Mouse (Mus musculus) 3134 (cell line): Measurements from ENCODE around the gene Inka2.

Experiments used
- DNase-seq: peaks from one replicate; pipeline ENCODE4 v3.0.0-alpha.2; 2011; ENCODE audit warnings: low spot score; ENCODE audit not compliant: insufficient read length; ENCODE audit errors: extremely low read depth

Gene Inka2

DNA sequence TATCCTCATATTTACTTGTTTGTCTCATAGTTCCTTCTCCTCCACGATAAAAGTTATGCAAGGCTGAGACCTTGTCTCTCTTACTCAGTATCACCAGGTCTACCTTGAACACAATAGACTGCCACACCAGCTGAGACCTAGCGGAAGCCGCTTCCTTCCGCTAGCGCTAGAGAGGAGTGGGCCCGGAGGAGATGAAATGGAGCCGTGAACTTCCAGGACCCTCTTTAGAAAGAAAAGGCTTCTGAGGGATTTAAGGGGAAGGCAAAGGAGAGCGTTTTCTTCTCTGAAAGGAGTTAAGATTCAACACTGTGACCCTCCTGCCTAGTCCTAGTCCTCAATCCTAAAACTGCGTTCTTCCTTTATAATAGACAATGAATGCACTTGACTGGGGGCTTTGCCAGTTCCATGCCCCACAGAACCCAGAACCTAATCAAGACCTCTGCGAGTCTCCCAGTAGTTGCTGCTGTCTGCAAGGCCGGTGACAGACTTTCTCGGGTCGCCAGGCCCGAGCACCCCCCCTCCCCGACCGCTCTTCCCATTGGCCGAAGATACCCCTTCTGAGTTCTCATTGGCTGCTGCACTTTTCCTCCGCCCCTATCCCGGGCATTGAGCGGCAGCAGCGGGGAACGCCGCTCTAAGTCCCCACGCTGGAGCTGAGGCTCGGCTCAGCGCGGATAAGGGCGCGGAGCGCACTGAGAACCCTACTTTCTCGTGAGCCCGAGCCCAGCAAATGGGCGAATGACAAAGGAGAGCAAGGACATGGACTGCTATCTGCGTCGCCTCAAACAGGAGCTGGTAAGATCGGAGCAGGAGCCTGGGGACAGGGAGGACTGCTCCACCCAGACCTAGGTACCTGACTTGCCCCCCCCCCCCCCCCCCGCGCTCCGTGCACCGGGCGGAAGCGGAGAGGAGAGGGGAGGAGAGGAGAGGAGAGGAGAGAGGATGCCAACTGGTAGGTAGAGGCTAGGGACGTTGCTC is at the start of gene Inka2:
Gene Inka2 (plus strand): TSS at position 569 of the 978 bp plus-strand sequence.
- peak; percentile 94 for DNase-seq

DNA sequence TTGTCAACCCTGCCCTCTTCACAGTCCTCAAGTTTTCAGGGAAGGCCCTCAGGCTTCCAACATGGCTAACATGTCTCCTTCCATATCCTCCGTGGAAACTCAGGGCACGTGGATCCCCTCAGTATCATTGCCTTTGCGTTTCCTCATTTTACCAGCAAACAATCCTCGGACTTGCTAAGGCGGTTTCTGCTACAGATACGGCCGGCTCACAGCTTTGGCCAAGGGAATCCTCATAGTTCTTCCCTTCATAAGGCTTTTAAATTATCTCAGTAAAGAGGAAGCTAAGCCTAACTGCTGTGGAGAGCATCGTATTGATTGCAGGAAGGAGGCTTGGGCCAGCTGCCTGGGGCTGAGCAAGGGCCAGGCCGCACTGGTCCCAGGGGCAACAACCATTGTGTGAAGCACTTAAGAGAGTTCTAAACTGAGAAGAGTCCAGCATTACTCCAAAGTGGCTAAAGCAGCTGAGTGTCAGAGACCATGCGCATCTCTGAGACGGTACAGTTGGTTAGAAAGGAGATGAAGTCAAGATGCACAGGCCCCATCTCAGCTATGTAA is 49.3 kb upstream of the Inka2 start:
- no peak for DNase-seq

DNA sequence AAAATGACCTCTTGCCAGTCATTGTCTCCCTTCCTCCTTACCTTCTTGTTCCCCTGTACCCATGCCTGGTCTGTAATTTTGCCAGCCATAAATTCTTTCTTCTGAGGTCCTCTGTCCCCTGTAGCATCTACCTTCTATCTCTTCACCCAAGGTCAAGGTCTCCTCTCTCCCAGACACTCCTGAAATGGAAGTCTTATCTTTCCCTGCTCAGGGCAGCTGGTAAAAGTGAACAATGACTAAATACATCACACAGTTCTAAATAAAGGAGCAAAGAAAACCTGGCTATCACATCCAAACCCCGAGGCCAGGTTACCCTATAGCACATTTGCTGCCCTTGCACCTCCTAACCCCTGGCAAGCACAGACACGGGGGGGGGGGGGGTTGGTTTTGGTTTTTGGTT is 43.9 kb upstream of the Inka2 start:
- DNase-seq, result no peak

DNA sequence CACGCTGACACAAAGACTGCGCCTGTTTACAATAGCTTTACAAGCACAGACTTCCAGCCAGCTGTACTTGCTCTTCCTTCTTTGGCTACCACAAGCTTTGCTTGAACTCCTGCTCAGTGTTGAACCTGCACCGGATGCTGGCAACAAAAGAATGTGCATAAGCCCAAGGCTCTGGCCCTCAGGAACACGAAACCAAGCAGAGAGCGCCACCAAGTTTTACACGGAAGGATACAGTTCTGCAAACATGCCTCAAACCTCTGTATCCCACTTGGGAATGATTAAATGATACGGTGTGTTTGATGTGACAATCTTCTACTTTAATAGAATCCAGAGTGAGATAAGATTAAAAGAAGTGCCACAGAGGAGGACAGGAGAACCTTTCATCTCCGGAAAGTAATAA is 41.4 kb upstream of the Inka2 start:
- DNase-seq, result no peak

DNA sequence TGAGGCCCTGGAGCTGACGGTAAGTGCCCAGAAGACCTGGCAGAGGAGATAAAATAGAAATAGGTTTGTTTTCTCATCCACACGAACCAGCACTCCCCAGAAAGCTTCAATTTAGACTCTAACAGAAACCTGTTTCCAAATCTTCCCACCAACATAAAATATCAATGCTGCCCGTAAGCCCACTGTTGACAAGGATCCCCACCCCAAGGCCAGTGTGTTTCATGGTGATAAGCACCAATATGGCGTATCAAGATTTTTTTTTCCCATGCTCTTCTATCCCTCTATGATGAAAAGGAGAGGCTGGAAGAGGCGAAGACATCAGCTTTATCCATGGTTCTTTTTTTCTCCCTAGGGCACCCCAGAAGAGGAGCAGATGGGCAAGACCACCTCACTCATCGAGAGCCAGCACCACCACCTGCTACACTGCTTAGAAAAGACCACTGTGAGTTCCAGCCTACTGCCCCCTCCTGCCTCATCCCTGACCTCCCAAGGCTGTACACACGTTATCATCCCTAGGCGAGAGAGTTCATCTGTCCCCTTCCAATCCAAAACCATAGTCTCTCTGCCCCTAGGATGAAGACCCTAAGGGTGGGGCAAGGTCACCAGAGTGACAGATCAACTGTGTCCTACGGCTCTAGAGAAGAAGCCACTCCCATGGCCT is 39.2 kb upstream of the Inka2 start:
- DNase-seq, result no peak

DNA sequence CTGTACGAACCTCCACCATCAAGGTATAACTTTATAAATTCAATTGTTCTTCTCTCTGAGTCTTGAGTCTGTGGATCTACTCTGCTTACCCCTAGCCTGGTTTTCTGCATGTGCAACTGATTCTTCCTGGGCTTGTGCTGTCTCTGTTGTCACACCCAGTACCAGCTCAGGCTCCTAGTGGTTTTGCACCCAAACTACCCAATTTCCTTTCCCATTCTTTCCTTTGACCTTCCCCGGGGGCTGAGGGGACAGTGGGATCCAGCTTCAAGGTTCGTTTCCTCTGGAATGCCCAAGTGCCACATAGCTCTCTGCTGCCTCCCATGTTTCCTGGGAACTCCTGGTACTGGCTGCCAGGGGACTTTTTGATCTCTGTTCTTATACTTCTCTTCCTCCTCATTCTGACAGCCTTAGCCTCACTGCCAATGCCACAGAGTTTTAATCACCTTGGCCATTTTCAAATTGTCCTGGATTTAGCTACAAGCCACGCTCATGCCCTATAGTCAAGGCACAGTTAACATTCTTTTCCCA is 37.3 kb upstream of the Inka2 start:
- no peak for DNase-seq

DNA sequence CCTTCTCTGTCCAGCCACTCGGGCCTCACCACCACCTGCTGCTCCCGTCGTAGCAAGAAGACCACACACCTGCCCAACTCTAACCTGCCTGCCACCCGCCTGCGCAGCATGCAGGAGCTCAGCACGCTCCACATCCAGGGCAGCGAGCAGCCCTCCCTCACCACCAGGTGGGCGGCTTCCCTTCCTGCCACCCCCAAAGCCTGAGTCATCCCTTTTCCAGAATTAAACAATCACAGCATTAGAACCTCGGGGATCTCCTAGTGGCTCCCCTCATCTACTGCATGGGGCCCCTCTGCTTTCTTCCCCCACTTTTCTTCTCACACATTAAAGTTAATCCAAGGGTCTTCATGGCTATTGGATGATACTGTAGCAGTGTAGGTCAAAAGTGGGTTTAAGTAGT is 36.2 kb upstream of the Inka2 start:
- DNase-seq, result no peak

DNA sequence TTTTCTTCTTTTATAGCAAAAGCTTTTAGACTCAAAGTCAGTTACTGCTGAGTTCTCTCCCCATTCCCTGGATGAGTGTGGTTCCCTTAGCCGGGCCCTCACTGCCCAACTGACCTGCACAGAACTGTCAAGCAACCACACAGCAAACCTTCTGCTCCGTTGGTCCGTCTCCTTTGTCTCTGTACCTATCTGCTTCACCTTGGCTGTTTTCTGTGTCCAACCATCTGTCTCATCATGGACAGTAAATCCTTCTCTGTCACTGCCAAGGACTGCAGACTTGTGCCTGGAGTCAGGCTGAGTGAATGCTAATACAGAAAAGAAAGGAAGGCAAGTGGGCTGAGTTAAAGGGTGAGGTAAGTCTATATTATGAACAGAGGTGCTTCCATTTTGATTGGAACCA is 34.6 kb upstream of the Inka2 start:
- DNase-seq, result no peak

DNA sequence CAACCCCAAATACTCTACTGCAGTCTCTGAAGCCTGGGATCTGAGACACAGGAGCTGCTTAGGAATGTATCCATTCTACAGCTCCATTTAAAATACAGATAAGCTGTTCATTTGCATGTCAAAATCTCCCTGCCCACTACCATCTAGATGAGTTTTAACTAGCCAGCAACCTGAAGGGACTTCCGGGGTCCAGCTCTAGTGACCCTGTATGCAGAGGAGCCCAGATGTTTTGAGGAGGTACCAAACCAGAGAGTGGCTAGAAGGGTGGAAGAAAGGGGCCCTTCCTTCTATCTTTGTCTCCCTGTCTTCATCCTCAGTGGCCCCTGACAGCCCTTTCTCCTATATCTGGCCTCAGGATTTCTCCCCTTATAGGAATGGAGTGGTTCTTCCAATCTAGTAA is 33.6 kb upstream of the Inka2 start:
- no peak for DNase-seq

DNA sequence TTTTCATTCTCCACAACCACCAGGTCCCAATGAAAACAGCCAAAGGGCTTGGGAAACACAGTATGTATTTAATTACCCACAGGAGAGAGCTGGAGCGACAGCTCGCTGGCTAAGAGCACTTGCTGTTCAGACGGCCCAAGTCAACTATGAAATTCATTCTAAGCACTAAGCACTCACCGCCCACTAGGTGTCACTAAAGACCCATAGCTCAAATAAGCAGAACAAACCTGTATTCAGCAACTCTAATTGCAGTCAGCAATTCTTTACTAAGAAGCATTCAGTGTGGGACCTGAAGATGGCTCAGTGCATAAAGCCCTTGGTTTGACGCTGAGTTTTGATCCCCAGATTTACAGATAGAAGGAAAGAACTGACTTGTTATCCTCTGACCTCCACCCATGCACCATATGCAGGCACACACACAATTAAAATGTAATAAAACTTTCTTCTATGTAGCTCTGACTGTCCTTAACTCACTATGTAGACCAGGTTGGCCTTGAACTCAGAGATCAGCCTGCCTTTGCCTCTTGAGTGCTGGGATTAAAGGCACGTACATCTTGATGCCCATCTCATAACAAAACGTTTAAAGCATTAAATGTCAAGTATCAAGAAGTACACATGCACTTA is 29.7 kb upstream of the Inka2 start:
- no peak for DNase-seq

DNA sequence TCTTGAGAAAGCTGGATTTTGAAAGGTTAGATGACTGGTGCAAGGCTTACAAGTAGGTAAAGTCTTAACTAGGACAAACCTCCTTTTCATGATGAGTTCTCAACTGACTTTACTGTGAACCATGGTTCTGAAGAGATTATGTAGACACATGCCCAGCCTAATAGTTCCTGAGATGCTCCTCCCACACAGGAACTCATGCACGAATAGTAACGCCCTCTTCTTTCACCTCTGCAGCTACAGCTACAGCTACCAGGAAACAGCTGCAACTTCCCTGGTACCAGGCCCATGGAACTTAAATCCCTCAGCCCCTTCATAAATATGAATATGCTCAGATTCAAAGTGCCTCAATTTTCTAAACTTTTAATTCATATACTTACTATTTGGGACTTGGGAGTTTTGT is 28.5 kb upstream of the Inka2 start:
- no peak for DNase-seq

DNA sequence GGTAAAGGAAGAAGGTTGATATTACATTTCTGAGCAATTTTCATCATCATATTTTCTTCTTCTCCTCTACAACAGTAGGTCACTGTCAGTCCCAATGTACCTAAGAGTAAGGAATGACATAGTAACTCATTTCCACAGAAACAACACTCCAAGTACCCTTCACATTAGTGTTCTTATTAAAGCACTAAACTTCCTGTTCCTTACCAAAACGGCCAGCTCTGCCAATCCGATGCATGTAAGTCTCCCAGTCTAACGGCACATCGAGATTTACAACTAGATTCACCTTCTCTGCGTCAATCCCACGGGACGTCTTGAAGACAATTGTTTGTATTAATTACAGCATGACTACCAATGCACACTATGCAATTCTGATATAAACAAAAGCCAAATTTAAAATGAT is 24.1 kb upstream of the Inka2 start:
- DNase-seq, result no peak

DNA sequence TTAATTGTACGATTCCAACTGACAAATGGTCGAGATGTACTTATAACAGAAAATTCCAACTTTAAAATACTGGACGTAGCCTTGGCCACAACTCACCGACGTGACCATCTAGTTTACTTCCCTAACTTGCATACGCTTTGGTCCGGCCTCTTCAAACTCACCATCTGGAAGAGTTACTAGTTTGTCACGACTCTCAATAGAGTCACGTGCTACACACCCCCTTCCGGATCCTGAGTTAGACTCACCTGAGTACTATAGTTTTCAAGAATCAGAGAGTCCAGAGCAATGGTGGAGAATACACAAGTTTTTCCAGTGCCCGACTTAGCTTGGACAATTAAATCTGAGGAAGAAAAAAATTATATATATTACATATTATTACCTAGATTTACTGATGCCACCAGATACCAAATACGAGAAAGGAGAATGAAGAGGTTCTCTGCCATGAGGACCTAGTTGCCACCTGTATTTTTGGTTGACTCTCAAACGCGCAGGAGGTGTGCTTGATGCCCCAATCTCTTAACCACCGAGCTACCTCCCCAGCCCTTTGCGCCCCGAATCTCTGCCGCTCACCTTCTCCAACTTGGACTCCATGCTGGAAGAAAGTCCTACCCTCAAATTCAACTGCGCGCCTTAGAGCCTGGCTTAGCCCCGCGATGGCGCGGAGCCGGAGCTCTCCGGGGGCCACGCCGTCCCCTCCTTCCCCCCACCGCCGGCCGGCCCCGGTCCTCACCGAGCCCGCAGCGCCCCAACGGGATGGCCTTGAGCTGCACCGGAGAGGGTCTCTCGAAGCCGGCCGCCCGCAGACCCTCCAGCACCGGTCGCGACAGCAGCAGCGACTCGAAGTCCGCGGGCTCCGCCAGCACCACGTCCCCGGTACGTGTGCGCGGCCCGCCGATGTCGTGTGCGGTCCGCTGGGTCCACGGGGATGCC is 17.7 kb upstream of the Inka2 start:
- no peak for DNase-seq

DNA sequence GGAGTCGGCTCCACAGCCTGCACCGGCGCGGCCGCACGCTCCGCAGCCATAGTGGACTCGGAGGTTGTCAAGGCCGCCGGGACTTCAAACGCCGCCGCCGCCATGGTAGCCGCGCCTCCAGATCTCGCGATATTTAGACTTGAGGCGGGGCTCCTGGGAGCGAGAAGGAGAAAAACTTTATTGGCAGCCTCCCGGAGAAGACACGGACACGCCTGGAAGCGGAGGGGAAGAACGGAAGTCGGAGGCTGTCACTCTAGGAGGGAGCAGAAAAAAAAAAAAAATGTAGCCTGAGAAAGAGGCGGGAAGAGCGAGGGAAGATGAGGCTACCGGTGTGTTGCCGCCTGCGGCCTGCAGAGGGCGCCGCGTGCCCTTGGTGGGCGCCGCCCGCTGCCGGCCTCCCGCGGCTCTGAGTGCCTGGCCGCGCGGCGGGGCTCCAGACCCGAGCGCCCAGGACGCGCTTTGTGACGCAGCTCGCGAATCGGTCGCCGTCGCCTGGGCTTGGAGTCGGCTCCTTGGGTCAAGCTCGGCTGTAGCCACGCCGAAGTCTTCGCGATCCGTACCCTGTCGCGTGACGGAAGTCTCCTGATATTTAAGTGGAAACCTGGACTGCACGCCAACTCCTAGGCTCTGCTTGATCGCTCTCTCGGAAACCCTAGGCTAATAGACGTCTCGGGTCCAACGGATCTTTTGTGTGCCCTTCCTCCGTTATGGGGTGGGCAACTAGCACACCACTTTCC is 16.9 kb upstream of the Inka2 start, which contains the start of gene Ddx20:
Gene Ddx20 (minus strand): TSS at position 251 of the 737 bp plus-strand sequence.
- peak; percentile 93 for DNase-seq

DNA sequence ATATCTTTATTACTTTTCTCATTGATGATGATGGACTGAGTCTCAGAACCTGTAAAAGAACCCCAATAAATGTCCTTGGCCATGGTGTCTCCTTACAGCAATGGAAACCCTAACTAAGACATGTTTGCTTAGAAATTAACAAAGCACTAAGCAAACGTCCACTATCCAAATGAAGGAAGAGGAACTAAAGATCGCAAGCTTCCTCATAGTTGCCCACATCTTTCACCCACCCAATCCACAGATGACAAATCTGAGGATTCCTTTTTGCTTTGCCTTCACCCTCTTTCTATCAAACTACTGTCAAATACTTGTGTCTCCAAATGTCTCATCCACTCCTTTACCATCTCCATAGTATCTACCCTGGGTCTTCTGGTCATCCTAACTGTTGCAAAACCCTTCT is 15.9 kb upstream of the Inka2 start:
- no peak for DNase-seq

DNA sequence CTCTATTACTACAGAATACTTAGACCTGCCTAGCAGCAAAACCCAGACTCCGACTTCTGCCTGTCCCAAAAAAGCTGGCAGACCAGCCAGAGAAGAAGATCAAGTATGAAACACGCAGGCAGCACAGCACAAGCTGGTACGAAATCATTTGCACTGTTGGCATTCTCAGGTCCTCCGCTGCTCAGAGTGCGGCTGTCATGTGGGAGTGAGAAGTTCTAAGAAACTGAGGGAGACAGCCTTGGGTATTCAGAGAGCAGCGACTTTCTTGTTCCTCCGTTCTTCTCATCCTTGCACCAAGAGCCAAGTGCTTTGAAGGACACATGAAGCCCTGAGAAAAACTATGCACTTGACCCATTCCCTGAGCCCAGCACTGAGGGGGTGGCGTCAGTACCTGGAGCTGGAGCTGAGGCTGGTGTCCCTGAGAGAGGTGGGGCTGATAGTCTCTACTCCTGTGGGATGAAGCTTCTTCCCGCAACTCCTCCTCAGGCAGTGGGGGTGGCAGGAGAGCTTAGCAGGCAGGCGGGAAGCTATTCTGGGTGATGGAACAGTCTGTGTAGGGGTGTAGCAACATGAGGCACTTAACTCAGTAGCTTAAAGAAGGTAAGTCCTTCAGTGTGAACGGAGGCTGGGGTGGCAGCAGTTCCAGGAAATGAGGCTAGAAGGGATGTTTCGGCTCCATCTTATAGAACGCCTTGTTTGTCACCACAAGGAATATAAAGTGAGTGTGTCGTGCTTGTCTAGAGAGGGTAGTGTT is 10.9 kb upstream of the Inka2 start:
- no peak for DNase-seq

DNA sequence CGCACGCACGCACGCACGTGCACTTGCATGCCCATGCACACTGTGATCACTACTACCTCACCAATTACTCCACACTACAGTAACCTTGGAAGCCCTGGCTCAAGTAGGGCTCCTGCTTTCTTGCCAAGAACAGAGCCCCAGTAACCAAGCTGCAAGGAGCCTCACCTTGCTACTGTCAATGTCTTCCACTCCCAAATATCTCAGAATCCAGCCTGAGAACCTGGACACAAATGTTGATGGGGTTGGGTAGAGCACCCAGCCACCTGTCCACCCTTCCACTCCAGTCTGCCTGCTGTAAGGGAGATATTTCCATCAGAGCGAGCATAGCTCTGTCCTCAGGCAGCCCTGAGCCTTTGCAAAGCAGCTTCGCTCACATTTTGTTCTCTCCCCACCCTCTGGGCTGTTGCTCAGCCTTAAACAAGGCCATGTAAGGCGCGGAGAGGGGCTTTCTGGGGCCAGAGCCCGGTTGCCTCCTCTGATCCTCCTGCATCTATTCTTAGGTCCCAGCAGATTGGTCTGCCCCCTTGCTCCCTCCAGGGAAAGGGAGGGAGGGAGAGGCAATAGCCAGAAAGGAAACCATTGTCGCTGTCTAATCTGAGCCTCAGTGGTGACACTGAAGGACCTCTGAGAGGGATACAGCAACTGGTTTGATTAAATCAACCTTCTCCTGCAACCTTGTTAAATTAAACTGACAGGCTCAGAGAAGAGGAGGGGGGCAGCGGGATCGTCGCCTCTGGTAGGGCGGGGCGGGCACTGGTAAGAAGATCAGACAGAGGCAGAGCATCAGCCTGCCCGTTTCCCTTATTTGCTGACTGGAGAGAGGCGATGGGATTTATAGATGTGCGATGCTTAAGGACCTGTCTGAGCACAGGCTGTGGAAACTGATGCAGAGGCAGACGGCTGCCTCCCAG is 8.7 kb upstream of the Inka2 start:
- no peak for DNase-seq
